Mouse (Mus musculus) granulocyte monocyte progenitor cell, adult 5-6 weeks (primary cell): ENCODE data around the gene Cfap74. TPM values are rescaled to one million over a fixed set of nuclear protein-coding genes. Genes with fewer than 3 reads are reported as not detected.
A peak's percentile ranks its signal among the peaks of the same experiment; 100 is the strongest.
"Not testable (repeated sequence)": the region's sequence is repeated elsewhere in the genome, so short reads cannot be mapped to it uniquely, and the experiment has no call there.

Experiments
- ATAC-seq: replicated peaks from 2 replicates; pipeline ENCODE4 v1.8.0; 2016; ENCODE audit warnings: mild to moderate bottlenecking, moderate TSS enrichment, inconsistent platforms; ENCODE audit not compliant: poor library complexity, severe bottlenecking
- total RNA-seq, 2 experiments: library from RNA; stranded (forward) in 1 of 2; stranded (reverse) in 1 of 2; fragments of 200-712, 200-1000 nt in 1 of 2; fragments of >200 nt in 1 of 2; fragmentation: Nextera tagmentation in 1 of 2; gene quantifications; 2 replicates each; pipeline ENCODE4 v1.2.3; 2014 to 2017

Gene Cfap74
- total RNA-seq, 2 experiments from 2014 or later: not detected

DNA sequence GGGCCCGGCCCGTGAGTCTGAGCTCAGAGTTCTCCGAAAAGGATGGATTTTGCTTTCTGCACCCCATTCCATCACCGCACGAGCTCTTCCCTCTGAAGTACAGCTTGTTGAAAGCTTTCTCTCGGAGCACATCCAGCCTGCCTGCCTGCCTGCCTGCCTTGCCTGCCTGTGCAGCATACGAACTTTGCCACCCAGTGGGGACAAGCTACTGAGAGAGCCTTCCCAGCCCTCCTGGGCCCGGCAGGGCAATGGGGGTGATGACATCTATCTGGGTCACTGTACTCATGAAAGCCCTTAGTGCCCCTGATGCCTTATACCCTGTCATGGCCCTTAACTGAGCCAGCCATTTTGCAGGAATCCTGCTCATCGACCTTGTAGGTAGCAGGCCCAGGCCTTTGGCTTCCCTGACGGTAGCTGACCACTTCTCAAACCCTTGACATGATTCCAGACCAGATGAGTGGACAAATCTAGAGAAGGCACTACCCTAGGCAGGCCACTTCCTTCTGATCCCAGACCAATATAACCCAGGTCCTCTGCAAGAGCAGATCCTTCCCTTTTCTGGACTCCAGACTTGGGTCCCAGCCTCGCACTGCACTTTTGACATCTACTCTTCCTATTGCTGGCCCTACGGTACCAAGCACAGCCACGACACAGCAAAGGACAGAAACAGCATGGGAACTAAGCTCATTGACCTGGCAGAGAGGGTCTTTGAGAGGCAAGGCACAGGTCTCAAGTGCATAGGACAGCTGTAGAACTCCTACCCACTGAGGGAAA, 58.4 kb downstream of the Cfap74 start:
- no peak for ATAC-seq

DNA sequence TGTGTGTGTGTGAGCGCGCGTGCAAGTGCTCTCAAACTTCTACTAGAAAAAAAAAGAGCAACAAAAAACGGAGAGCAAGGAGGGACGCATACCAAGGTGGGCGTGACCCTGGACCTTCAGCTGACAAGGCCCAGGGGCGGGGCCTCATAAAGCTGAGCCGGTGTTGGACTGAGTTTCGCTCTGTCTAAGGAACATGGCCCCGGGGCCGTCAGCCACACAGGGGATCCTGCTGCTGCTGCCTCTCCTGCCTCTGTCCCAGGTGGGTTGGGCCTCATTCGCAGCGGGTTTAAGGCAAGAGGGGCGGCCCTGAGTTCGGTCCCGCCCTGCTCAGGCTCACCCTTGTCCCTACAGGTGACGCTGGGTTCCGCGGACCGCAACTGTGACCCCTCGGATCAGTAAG, 60.0 kb downstream of the Cfap74 start, which contains the start of gene Tmem52:
Gene Tmem52 (plus strand): TSS at position 163 of the 400 bp plus-strand sequence.
- ATAC-seq: peak; percentile 85

DNA sequence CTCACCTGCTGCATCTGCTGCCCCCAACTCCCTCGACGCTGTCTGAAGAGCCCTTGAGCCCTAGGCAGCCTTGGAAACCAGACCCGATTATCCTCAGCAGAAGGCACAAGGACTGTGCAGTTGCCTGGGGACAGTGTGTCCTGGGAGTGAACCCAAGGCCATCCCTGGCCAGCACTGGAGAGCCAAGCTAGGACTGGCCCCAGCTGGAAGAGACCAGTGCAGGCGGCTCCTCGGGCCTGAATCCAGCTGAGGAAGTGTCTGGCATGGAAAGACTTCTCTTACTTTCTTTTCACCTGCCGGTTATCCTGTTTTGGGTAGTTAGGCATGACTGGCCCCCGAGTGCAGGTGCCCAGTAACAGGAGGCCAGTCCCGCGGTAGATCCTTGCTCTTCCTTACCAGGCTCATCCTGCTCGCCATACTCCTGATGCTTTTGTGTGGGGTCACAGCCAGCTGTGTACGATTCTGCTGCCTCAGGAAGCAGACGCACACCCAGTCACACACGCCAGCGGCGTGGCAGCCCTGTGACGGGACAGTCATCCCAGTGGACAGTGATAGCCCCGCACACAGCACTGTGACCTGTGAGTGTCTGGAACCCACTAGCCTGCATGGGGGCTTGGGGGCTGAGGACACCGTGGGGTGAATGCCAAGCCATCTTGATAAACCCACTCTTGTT, 60.7 kb downstream of the Cfap74 start:
- ATAC-seq: no peak

DNA sequence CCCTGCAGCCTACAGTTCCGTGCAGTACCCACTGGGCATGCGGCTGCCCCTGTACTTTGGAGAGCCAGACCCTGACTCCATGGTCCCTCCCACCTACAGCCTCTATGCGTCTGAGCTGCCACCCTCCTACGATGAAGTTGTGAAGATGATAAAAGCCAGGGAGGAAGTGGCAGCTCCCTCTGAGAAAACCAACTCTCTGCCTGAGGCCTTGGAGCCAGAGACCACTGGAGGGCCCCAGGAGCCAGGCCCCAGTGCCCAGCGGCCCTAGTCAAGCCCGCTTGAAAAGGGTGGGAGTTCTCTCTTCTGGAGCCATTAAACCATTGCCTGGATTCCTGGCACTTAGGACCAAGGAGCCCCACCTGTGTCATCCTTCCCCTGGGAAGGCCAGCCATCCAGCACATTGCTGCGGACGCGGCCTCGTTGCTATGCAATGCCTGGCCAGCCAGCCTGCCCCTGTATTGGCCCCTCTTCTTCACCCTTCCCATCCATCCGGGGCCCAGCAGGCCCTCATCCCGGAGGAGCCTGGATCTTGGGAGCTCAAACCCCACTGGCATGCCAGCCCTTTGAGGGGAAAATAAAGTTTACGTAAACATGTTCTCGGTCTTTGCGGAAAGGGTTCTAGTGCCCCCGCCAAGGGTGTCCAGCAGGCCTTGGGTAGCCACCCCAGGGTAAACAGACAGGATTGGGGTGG, 61.4 kb downstream of the Cfap74 start:
- no peak for ATAC-seq

DNA sequence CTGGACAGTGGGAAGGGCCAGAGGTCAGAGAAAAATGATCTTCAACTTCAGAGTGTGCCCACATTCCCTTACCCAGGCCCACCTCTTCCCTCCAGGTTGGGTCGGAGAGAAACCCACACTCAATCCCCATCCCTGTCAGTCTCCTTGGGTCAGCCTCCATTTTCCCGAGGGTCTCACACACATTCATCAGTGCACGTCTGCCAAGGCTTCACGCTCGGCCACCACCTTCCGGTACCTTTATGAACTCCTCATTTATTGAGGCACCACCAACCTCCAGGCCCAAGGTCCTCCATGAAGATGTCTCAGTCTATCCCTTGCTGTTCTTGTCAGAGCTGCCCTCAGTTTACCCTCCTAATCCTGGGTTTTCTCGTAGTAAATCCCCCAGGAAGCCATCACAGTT, 62.0 kb downstream of the Cfap74 start:
- no peak for ATAC-seq

DNA sequence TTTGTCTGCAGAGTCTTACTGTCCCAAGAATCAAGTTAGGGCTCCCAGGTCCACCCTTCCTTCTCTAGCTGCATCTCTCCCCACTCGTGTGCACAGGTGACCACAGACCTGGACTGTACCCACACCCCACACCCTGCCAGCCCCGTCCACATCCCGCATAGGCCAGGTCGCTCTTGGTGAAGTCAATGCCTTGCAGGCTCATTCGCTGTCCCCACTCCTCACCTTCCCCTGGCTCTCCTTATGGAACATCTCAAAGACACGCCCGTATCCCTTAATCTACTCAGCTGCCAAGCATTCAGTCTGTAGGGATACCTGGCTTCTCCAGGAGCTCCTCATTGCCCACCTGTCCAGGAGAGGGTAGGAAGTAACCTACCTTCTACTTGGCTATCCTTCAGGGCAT, 62.4 kb downstream of the Cfap74 start:
- no peak for ATAC-seq

DNA sequence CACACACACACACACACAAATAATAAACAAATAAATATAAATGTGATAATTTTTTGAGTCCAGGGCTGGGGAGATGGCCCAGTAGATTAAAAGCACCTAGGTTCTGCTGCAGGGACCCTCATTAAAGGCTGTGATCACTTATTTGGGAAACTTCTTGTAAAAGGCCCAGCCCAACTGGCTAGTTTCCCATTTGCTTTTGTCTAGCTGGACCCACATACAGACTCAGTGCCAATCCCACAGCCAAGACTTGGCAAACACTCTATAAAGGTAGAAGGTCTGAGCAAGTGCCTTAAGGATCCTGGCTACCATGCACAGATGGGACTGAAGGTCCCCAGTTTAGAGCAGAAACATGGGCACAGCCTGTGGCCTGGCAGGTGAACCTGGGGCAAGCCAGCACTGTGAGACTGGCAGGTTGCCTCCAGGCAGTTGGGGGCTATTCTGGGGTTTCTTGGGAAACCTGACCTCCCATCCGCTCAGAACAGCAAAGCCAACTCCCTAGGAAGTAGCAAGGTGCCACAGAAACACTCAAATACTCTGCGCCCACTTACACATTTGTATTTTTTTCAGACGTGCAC, 63.8 kb downstream of the Cfap74 start:
- no peak for ATAC-seq

DNA sequence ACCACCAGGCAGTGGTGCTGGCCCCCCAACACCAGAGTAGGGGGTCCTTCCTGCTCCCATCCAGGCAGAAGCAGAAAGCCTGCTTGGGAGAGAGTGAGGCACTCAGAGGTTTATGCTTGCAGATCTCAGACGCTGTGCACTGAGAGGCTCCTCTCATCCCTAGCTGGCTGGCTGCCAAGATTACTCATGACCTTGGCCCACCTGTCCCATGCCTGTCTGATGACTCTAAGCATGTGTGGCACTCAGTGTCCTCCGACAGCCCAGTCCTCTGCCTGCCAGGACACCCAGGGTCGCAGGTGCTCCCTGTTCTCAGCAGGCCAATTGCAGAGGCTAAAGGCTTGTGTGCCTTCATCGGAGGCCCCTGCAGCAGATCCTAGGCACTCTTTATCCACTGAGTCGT, 64.3 kb downstream of the Cfap74 start:
- no peak for ATAC-seq

DNA sequence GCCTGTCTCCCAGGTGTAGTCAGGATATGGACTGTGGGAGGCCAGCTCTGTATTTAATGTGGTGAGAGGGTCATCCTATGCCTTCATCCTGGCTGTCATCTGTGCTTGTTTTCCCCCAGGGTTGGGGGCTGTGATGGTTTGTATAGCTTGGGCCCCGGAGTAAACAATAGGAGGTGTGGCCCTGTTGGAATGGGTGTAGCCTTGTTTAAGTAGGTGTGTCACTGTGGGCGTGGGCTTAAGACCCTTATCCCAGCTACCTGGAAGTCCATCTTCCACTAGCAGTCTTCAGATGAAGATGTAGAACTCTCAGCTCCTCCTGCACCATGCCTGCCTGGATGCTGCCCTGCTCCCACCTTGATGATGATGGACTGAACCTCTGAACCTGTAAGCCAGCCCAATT, 64.8 kb downstream of the Cfap74 start:
- ATAC-seq: not testable (repeated sequence)

DNA sequence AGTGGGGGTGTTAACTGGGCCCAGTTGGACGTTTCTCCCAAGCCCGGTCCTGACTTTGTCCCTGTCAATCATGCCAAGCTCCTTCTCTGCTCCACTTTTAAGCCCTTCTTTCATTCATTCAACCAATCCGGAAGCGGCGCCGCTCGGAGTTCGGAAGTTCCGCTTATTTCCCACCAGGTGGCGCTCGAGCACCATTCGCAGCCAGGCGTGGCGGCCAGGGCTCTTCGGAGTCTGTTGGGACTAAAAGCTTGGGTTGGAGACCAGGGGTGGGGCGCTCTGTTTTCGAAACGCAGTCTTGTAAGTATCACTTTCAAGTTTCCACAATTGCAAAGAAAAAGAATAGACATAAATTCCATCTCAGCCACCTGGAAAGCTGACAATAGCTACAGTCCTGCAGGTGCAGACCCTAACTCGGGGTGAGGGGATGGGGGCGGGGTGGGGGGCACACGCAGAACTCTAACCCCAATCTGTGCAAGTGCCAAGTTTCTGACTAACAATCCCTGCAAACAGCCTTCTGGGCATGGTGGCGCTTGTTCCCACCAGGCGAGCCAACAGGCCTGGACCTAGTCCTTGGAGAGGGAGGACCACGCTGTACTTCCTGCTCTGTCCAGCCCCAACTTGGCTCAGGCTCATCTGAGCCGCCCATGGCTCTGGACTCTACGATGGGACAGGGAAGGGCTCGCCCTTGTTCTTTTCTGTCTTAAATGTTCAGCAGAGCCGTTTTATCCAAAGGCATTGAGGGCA, 72.6 kb downstream of the Cfap74 start:
- ATAC-seq: peak; percentile 94

DNA sequence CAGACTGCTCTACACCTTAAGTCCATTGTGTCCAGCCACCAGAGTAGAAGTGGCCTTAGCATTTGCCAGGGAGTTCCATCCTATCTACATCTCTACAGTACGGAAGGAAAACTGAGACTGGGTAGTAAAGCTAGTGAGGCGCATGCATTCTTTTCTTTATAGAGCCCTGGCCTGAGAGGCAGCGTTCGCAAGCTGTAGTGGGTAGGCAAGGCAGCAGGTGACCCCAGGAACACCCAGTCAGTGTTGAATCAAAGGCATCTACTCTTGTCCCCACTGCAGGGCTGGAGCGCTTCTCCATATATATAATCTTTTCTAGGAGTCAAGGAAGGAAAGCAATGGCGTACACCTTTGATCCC, 73.1 kb downstream of the Cfap74 start:
- no peak for ATAC-seq

DNA sequence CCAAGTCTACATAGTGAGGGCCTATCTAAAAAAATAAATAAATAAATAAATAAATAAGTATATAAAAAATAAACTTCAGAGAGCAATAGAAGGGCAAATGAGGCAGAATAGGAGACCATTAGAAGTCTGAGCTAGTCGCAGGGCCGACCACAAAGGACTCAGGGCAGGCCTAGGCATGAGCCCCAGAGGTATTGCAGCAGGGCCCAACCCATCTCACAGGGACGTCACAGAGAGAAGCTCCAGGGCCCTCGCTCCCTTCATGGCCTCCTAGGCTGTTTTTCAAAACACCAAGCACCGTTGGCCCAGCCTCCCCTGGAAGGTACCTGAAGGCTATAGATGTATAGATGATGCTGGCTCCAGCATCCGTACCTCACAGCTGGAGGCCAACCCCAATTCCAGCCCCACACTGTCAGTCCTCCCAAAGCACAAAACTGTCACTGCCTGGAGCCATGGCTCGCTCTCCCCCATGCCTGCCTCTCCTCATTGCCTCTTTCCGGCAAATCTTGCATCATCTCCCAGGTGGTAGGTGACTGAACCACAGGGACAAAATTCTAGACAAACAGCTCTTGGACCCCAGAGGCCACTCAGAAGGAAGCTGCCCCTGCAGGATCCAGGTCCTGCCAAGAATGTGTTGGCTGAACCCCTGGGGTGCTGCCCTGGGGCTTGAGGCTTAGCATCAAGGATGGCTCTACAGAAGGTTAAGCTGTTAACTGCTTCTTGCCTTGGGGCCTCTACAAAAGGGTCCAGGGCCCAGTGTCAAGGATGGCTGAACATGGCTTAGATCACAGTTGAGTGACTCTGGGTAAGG, 73.9 kb downstream of the Cfap74 start:
- ATAC-seq: no peak

DNA sequence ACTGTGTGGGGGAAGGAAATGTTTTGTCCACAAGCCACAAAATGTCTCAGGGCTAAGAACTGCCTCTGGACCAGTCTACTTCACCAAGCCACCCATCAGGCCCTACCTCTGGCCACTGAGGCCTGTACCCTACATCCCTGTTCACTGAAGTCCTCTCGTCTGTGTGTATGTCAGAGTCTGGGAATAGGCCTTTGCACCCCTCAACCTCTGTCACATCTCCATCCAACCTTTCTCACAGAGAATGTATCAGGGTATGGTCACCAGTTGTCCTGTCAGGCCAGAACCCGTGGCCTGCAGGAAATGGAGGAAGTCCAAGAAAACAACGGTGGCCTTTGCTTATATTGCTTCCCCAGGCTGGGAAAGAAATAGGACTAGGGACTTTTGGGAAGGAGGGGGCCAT, 76.5 kb downstream of the Cfap74 start:
- ATAC-seq: no peak

DNA sequence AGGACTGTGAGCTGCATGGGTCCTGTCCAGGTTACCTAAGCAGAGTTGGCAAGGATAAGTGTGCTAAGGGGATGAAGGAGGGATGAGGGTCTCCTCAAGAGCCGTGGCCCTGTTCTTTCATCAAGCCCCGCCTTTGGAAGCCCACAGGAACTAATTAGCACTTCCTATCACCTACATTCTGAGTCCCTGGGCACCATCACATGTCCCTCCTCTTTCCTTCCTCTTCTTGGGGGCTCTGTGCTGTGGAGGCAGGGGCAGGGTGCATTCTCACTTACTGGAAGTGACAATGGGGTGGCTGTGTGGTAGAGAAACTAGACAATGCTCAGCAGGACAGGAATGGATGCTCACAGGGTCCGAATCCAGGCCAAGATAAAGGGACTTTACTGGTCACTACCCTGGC, 78.8 kb downstream of the Cfap74 start:
- ATAC-seq: peak; percentile 58

DNA sequence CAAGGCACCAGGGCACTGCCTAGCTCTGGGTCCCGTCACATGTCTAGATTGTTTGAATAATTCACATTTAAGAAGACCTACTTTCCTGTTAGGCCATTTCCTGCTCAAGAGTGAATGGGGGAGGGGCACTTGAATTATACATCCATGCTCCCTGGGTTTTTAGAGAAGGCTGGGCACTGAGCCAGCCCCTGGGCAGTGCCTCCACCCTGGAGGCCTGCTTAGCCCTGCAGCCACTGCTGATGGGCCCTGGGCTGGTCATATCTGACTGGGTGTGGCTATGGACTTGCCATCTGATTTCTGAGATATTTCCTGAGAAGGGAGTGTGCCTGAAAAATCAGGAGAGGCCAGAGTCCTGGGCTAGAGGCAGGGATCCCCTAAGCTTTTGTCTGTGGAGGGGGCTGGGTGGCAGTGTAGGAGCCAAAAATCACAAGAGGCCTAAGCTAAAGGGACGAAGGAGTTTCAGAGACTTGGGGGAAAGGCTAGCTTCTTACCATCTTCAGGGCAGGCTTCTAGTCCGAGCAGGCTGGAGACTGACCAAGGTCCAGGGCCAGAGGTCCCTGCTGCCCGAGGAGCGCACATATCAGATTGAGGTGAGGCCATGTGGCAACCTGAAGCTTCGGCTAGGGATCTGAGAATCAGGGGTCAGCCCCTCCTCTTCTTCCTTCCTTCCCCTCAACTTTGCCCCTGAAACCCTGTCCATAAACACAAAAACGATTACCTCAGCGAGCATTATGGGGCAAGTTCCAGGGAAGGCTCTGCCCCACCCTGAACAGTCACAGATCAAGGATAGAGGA, 79.4 kb downstream of the Cfap74 start:
- peak; percentile 6; the same call in 1 of the 2 replicates for ATAC-seq

DNA sequence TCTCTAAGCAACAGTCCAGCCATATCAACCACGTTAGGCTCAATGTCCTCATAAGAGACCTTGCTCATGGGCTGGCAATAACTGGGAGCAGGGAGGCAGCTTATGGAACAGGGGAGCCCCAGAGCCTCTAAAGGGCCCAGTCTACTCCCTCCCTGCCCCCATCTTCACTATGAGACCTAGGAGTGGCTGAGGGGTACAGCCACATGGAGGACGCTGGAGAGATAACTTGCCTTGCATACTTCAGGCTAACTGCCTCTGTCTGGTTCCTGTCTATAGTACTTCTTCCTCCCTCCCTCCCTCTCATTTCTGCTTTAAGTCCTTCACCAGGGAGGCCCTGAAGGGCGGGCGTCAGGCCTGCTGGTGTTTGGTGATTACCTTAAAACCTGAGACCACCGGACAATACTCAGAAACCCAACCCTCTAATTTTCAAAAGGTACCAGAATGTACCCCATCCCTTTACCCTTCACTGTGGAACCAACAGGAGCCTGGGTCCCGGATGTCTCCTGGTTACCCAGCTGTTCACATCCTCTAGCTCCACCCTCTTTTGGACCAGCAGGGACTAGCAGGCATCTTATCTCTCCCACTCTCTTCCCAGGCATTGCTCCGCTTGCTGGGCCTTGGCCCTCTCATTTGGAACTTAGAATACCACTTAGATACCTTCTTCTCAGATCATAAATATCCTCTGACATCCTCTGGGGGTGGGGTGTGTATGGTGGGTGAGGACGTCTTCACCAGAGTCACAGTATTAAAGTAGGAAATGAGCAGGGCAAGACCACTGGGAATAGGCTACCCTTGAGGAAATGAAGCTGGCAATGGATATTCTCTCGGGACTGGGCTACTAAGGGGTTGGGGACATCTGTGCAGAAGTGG, 80.3 kb downstream of the Cfap74 start:
- ATAC-seq: no peak

DNA sequence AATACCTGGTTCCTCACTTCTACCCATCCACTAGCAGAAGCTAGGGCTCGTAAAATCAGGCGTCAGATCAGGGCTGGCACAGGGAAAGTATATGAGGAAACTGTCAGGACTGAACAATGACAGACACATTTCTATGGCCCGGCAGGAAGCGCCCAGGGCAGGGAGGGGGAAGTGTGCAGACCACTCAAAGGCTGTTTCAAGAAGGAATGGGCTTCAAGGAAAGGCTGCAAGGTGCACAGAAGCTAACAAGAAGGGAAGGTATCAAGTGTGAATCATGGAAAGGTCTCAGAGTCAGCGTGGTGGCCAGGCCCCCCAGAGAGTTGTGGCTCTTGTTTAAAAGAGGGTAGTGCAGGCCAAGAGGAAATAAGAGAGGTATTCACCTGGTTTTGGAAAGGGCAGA, 81.5 kb downstream of the Cfap74 start:
- peak; percentile 36 for ATAC-seq

DNA sequence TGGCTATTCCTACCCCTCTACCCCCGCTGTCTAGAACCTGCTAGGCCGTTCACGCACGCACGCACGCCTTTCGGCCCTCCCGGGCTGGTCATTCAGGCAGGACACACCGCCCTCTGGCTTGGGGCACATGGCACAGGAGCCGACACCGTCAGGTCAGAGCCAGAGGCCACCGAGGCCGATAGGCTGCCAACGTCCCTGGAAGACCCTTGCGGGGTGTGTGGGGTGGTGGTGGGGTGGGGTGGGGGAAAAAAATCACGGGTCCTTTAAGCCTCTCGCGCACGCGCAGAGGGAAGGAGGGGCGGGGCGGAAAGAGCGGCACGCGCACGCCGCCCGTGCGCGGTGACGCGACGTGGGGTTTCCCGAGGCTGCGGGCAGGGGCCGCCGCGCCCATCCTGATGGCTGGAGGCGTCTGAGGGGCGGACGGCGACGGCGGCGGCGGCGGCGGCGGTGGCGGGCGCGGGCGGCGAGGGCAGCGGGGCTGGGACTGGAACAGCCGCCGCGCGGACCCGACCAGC, 82.1 kb downstream of the Cfap74 start, which contains the start of gene Gnb1:
Gene Gnb1 (plus strand): TSS at position 372 of the 515 bp plus-strand sequence.
- ATAC-seq: peak; percentile 52
